Mouse (Mus musculus) Patski (cell line): ENCODE results near the gene Adamtsl3. TPM values are rescaled to one million over a fixed set of nuclear protein-coding genes. Genes with fewer than 3 reads are reported as not detected.

Experiments used
- ATAC-seq: fragments of 100-300 bp; one replicate; pipeline ENCODE4 v1.8.0; 2021
- CTCF ChIA-PET: fragments of 350-600 bp; sonication (Branson Sonifier 250); formaldehyde crosslinking; loops from one replicate; lab custom pipeline; 2022; ENCODE audit warnings: inconsistent platforms; lab: Charles Lee
- POLR2A ChIA-PET: fragments of 350-600 bp; sonication (Branson Sonifier 250); formaldehyde crosslinking; loops from one replicate; lab custom pipeline; 2022; ENCODE audit warnings: antibody characterized with exemption, inconsistent platforms; lab: Charles Lee
- DNase-seq: peaks from one replicate; pipeline ENCODE4 v3.0.0-alpha.2; 2011; ENCODE audit warnings: low read depth, low spot score
- H3K27me3 ChIP-seq: fragments of 371-371 bp; one replicate; pipeline ENCODE4 v1.5.1; 2021
- CTCF ChIP-seq: fragments of 100-300 bp; IDR thresholded peaks from one replicate; pipeline ENCODE4 v1.5.1; 2021
- in situ Hi-C: fragments of 300-500 bp; cut with MboI; formaldehyde crosslinking; loops from 3 replicates; pipeline ENCODE4 v1.11.1; 2018; ENCODE audit warnings: low pct_unique_long_range_greater_than_20kb, mixed read lengths
- polyA plus RNA-seq: library from polyadenylated mRNA; unstranded; gene quantifications from one replicate; pipeline ENCODE4 v1.2.3, GENCODE M21; 2021

Adamtsl3 gene
- polyA plus RNA-seq, 1 experiment from 2014 or later: 4.4 TPM

GRCm38 (mm10) chr7:82609629-82610028, 274.1 kb downstream of the Adamtsl3 start:
- no peaks in the 10 kb centered on the region for H3K27me3 ChIP-seq
- TF ChIP-seq CTCF: peak; percentile 56
- no peak for DNase-seq
- ATAC-seq: no peak
- POLR2A ChIA-PET: no interaction called here
- in situ Hi-C loops: loop anchor here (5.0 to 25.0 kb wide), 4 partner anchors 102 to 647 kb away; partner anchors contain the start of gene Adamtsl3
- CTCF ChIA-PET: no interaction called here

DNA sequence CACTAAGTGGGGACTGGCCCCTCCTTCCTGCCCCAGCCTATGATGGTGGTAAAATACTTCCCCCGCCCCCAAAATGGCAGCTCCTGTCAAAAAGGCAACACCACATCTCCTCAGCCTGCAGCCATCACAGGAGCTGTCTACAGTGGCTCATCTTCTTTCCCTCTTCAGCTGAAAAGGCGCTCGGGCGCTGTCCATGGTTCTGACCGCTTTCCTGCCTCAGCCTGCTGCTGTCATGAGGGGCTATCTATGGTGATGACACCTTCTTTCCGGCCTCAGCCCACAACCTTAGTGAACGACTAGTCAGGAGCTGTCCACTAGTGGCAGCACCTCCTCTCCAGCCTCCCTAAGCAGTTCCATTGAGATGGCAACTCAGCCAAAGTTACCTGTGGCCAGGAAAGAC, 289.8 kb downstream of the Adamtsl3 start:
- ATAC-seq: no peak
- ChIA-PET POLR2A (no interaction called here), CTCF (no interaction called here)
- in situ Hi-C loops: no loop called here
- peaks cover 9% of the 10 kb centered on the region for H3K27me3 ChIP-seq
- DNase-seq: no peak
- TF ChIP-seq CTCF: no peak

- ChIA-PET CTCF (interaction anchor here (1.4 kb wide), 1 partner anchor 16 kb away, joined by 4 read pairs; no protein-coding TSS in a partner anchor), POLR2A (no interaction called here)
- DNase-seq (no peak), ATAC-seq (no peak)
- H3K27me3 ChIP-seq: no peaks in the 10 kb centered on the region
- no peak for TF ChIP-seq CTCF
- in situ Hi-C loops: no loop called here
Measured at GRCm38 (mm10) chr7:82647183-82647582, 311.7 kb downstream of the Adamtsl3 start.

DNA sequence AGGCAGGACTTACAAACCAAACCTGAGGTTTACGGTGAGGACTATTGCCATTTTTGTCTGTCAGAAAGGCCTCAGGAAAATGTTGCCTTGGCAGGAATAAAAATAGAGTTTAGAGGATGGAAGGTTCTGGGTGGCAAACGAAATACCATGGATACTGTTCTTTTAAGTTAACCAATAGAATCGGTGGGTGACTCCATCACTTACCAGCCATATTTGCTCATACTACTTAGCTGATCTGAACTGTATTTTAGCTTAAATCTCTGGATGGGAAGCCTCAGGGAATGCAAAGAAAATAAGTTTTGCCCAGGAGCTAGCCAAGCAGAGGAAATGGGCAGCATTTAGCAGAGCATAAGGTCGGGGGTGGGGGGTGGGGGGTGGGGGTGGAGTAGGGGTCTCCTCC, 312.4 kb downstream of the Adamtsl3 start:
- TF ChIP-seq CTCF: no peak
- ATAC-seq (no peak), DNase-seq (no peak)
- ChIA-PET CTCF (interaction anchor here (1.4 kb wide), 1 partner anchor 17 kb away, joined by 4 read pairs; no protein-coding TSS in a partner anchor), POLR2A (no interaction called here)
- H3K27me3 ChIP-seq: no peaks in the 10 kb centered on the region
- in situ Hi-C loops: no loop called here

DNA sequence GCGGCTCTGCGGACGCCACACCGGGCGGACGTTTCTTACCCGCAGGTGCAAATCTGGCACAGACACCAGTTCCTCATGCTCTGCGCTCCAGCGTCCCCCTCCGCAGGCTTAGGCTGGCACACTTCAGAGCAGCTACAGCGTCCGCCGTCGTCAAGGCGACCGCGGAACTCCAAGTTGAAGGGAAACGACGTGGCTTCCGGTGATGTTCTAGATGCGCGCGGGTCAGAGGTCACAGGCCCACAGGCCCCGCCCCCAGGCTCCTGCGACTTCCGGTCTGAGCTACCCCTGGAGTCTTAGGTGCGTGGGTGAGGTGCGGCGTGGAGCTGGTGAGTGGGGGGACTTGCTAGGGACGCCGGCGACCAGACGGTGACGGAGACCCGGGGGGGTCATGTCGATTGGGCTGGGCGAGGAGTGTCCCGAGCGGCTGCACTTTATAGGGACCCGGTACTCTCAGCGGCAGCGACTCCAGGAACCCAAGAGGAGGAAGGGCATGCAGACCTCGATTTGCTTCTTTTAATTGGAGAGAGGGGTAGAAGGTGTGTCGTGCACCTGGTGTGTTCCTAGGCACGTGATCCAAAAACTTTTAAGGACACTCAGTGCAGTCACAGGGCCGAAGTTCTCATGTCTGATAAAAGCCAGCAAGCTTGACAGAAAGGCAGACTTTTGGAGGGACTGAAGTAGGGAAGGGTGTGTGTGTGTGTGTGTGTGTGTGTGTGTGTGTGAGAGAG, 313.0 kb downstream of the Adamtsl3 start, which contains the start of the genes Saxo2 and Efl1:
Gene Saxo2, minus strand, starts transcription at position 176 of the 728 bp plus-strand sequence.
Gene Efl1, plus strand, starts transcription at position 262 of the 728 bp plus-strand sequence.
- H3K27me3 ChIP-seq: no peaks in the 10 kb centered on the region
- ATAC-seq: peak; percentile 94
- no peak for TF ChIP-seq CTCF
- ChIA-PET CTCF (no interaction called here), POLR2A (no interaction called here)
- DNase-seq: peak; percentile 67
- in situ Hi-C loops: no loop called here

DNA sequence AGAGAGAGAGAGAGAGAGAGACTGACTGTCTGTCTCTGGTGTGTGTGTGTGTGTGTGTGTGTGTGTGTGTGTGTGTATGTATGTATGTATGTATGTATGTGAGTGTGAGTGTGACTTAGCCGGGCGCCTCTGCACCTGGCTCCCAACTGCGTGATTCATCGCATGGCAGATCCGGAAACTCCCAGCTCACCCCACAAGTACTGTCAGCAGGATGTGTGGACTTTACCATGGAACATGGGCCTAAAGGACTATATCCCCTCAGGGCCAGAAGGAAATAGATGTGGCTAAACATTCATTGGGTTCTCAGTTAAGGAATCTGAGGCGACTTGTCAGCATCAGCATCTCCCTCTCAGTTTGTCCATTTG, 313.6 kb downstream of the Adamtsl3 start:
- no peaks in the 10 kb centered on the region for H3K27me3 ChIP-seq
- DNase-seq: no peak
- ChIA-PET POLR2A (no interaction called here), CTCF (no interaction called here)
- ATAC-seq: no peak
- in situ Hi-C loops: no loop called here
- no peak for TF ChIP-seq CTCF

Other genes with a start within 250 kb of the Adamtsl3 start
- 4.8 TPM for gene Sh3gl3, start 161.9 kb upstream of the Adamtsl3 start, polyA plus RNA-seq